Mouse (Mus musculus): ENCODE measurements around the gene Htr7.

DNA sequence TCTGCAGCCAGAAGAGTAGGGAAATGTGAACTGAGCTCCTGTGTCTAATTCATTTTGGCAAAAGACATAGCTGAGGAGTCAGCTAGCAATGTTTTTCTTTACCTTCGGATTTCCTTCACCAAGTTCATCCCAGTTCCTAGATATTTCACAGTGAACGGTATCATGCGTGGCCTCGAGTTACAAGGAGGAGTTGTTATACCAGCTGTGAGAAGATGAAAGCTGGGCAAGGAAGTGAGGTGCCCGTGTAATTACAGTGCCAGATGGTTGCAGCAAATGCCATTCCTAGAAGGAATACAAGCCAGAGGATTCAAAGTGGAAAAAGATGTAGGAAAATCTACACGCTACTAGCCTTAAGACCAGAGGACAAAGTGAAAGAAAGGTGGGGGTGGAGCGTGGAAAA, 41.6 kb upstream of the Htr7 start:
- no peak for TF ChIP-seq ZC3H11A (IDR thresholded peaks at IDR 0.05; ENCODE audit: borderline replicate concordance, low read depth, low read length)
- TF ChIP-seq MAFK (IDR thresholded peaks at IDR 0.05; ENCODE audit: insufficient read depth, low read depth, low read length): no peak

Data from ES-E14 (cell line).